Mouse (Mus musculus) ES-E14 (cell line): ENCODE results near the gene Josd2.

Source experiments
- ZC3H11A ChIP-seq: IDR thresholded peaks from 2 replicates; pipeline ENCODE4 v1.6.1; 2012; ENCODE audit warnings: low read depth, mild to moderate bottlenecking, inconsistent platforms, low read length, borderline replicate concordance
- ZNF384 ChIP-seq: IDR thresholded peaks from 2 replicates; pipeline ENCODE4 v1.6.1; 2012; ENCODE audit warnings: low read depth, low read length, inconsistent platforms

DNA sequence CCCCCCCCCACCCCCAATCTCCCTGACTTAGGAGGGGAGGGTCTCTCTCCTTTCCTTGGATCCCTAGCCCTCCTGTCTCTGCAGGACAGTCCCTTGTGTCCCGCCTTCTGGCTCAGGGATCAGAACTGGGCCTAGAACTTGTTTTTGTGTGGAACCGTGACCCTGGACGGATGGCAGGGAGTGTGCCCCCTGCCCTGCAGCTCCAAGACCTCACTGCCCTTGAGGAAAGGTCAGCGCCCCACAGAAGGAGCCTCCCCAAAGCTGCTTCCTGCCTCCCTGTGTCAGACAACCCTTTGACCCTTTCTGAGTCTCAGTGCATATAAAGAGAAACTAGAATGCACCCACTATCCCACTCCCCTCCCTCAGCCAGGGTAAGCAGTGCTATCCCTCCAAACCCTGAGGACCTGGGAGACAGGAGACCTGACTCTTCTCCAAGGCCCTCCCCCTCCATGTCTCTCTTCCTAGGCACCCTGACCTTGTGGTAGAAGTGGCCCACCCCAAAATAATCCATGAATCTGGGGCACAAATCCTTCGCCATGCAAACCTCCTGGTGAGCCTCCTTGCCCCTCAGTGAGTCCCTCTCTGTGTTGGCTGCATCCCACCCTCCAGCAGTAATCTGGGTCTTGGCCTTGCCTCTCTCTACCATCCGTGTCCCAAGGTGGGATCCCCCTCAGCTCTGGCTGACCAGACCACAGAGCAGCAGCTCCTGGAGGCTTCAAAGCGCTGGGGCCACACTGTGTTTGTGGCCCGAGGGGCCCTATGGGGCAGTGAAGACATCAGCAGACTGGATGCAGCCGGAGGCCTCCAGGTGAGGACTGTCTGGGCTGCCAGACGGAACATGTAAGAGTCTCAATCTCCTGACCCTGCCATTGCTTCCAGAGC lies 1.5 kb upstream of the Josd2 start:
- TF ChIP-seq ZNF384 (no peak), ZC3H11A (no peak)
